Mouse (Mus musculus) CD8-positive naive resting alpha-beta T cell, adult 2 months (primary cell): ENCODE data around the gene Degs1.

Experiments used
- DNase-seq, 2 experiments: peaks; one replicate each; pipeline ENCODE4 v3.0.0; 2022; ENCODE audit warnings: low read depth in 2 of 2, low spot score in 2 of 2

Degs1 gene

GRCm38 (mm10) chr1:182281251-182281711, 1.3 kb downstream of the Degs1 start:
- DNase-seq: peak in 1 of 2 experiments; percentile 12

DNA sequence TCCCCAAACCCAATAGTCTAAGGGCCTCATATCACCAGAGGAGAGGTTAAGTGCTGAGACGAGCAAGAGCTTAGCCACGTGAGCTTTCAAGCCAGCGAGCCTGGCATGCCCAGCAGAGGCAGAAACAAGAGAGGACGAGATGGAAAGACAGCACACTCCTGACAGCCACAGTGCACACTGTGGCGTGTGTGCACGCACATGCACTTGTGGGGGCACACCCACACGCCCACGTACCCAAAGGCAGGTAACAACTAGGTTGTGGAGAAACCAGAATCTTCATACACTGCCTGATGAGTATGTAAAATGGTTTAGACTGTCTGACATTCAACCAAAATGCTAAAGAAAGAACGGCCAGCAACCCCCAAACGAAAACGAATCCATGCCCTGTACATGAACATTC, 2.0 kb downstream of the Degs1 start:
- DNase-seq: no peak

DNA sequence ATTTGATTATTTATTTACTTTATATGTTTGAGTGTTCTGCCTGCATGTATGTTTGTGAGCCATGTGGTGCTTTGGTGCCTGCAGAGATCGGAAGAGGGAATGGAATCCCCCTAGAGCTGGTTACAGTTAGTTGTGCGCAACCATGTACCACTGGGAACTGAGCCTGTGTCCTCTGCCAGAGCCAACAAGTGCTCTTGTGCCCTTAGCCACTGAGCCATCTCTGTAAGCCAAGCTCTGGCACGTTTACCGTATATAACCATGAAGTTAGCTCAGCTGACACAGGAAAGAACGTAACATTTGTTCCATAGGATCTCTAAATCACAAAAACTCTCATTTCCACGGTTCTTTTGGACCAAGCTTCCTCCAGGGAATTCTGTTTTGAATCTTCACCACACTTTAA, 2.6 kb downstream of the Degs1 start:
- no peak for DNase-seq

DNA sequence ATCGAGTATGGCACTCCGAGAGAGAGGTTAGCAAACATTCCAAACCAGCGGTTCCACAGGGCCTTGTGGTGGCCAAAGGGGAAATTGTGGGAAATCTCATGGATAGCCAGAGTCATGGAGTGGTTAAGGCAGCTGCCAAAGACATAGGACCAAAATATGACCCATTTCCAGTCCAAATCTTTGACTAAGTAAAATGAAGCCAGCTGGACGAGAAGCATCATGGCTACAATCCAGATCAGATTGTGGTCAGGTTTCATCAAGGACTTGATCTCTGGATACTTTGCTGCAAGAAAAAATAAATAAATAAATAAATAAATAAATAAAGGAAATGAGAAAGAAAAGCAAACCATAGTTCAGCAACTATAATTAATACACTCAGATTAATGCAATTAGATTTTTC, 3.2 kb downstream of the Degs1 start:
- DNase-seq: no peak

- DNase-seq: no peak
Measured at GRCm38 (mm10) chr1:182275109-182275508, 7.5 kb downstream of the Degs1 start.

DNA sequence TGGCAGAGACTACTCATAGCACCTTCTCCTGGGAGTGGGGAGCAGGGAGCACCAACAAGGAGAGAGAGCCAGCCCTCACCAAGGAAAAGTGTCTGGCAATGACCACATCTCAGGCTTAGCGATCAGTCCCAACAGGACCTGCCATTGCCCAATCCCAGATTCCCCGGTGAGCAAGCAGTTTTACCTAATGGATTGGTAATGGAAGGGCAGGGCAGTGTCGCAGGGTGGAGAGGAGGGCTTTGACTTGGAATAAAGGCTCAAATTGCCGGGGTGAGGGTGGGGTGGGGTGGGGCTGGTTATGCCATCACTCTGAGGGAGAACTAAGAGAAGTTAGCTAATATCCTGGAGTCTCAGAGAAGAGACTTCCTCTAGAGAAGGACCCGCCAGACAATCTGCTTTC, 11.0 kb downstream of the Degs1 start:
- DNase-seq: no peak

GRCm38 (mm10) chr1:182271130-182271529, 11.5 kb downstream of the Degs1 start:
- DNase-seq: no peak

DNA sequence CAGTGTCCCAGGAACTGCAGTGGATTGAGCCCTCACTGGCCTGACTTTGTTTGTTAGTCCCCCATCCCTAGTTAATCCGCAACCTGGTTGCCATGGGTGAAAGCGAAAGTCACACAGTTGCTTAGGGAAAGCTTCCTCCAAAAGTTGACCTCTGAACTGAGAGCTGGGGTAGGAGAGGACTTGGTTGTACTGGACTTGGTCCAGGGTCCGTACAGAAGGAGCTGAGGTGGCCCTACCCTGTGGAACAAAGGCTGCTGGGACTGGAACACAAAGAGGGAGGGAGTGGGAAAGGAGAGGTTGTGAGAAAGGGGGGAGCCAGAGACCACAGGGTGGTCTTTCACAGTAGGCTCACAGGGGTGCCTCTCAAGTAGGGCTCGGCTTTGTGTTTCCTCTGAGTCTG, 14.3 kb downstream of the Degs1 start:
- DNase-seq: no peak

GRCm38 (mm10) chr1:182266028-182266525, 16.5 kb downstream of the Degs1 start:
- no peak for DNase-seq

GRCm38 (mm10) chr1:182256041-182256680, 26.4 kb downstream of the Degs1 start:
- peak in 1 of 2 experiments; percentile 13 for DNase-seq

- peak in 1 of 2 experiments; percentile 39 for DNase-seq
Measured at GRCm38 (mm10) chr1:182255031-182255430, 27.6 kb downstream of the Degs1 start.

- DNase-seq: peak; percentile 43 to 46
Measured at GRCm38 (mm10) chr1:182254618-182255017, 28.0 kb downstream of the Degs1 start.

GRCm38 (mm10) chr1:182253756-182254534, 28.7 kb downstream of the Degs1 start:
- DNase-seq: no peak

GRCm38 (mm10) chr1:182252534-182253171, 30.0 kb downstream of the Degs1 start:
- DNase-seq: no peak

- no peak for DNase-seq
Measured at GRCm38 (mm10) chr1:182250734-182251133, 31.9 kb downstream of the Degs1 start.

DNA sequence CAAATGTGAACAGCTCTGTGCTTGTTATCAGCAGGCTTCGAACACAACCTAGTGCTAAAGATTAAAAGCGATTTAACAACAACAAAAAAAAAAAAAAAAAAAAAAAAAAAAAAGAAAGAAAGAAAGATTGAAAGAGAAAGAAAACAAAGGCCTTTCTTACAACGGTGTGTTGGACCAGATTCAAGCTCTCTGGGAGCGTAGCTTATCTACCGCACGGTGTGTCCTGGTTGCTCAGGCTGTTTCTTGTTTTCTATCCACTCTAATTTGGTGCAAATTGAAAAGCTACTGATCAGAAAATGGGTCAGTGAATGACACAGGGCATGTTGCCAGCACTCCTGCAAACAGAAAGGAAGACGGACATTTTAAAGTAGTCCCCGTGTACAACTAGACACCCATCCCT, 33.3 kb downstream of the Degs1 start:
- no peak for DNase-seq

DNA sequence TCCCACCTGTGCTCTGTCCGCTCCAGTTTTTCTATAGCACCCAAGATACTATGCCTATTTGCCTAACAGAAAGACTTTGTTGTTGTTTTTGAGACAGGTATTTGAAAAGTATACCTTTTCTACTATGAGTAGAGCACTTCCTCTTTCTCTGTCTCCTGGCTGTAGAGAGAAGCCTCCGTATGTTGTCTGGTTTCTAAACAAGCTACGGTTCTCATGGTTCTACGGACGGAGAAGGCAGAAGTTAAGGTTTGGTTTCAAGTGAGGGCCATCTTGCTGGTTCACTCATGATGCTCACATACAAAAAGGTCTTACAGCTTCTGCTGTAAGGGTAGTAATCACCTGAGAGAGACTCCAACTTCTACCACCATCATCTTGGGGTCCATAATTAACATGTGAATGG, 37.6 kb downstream of the Degs1 start:
- no peak for DNase-seq

- DNase-seq: no peak
Measured at GRCm38 (mm10) chr1:182238056-182238703, 44.4 kb downstream of the Degs1 start.

GRCm38 (mm10) chr1:182237386-182237785, 45.2 kb downstream of the Degs1 start:
- DNase-seq: no peak

DNA sequence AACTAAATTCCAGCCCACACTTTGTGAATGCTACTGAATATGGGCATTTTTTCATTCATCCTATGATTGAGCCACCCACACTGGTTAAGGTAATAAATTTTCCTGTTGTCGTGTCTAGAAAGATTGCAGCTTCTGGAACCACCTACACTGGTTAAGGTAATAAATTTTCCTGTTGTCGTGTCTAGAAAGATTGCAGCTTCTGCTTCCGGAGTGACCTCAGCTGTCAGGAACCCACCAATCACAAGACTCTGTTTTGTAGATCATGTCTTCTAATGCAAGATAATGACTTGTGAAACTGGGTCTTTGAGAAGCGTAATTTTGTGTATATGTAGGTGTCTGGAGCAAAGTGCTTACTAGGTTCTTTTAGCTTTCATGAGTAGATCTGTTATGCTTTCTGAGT, 47.4 kb downstream of the Degs1 start:
- no peak for DNase-seq

GRCm38 (mm10) chr1:182229381-182229780, 53.2 kb downstream of the Degs1 start:
- DNase-seq: no peak
